Mouse (Mus musculus) myocyte (in vitro differentiated cells): ENCODE data around the gene Lmo7.
A peak's percentile ranks its signal among the peaks of the same experiment; 100 is the strongest.

ENCODE experiments used
- E2F4 ChIP-seq: IDR thresholded peaks from one replicate; pipeline ENCODE4 v1.6.1; 2011; ENCODE audit warnings: mild to moderate bottlenecking, control low read depth, moderate library complexity; ENCODE audit not compliant: insufficient read depth
- MYOD1 ChIP-seq, 3 experiments: IDR thresholded peaks; one replicate each; pipeline ENCODE4 v1.6.1; 2011; ENCODE audit warnings: control low read depth in 2 of 3, low read depth in 2 of 3, mild to moderate bottlenecking in 2 of 3, moderate library complexity in 1 of 3; ENCODE audit not compliant: insufficient read length in 2 of 3, control insufficient read depth in 1 of 3
- MYOG ChIP-seq, 3 experiments: IDR thresholded peaks; one replicate each; pipeline ENCODE4 v1.6.1; 2011; ENCODE audit warnings: control low read depth in 2 of 3, low read depth in 2 of 3, mild to moderate bottlenecking in 2 of 3; ENCODE audit not compliant: insufficient read length in 2 of 3, control insufficient read depth in 1 of 3, insufficient read depth in 1 of 3
- POLR2A ChIP-seq: IDR thresholded peaks from one replicate; pipeline ENCODE4 v1.6.1; 2011; ENCODE audit warnings: low read depth, mild to moderate bottlenecking, control low read depth, moderate library complexity; ENCODE audit not compliant: insufficient read length
- POLR2AphosphoS2 ChIP-seq: IDR thresholded peaks from one replicate; pipeline ENCODE4 v1.6.1; 2011; ENCODE audit warnings: low read depth, control low read depth; ENCODE audit not compliant: insufficient read length
- SRF ChIP-seq: IDR thresholded peaks from one replicate; pipeline ENCODE4 v1.6.1; 2011; ENCODE audit warnings: low read depth; ENCODE audit not compliant: control insufficient read depth, insufficient read length
- TCF12 ChIP-seq: IDR thresholded peaks from one replicate; pipeline ENCODE4 v1.6.1; 2011; ENCODE audit warnings: mild to moderate bottlenecking, control low read depth; ENCODE audit not compliant: poor library complexity, insufficient read depth, severe bottlenecking
- USF1 ChIP-seq: IDR thresholded peaks from one replicate; pipeline ENCODE4 v1.6.1; 2011; ENCODE audit warnings: low read depth, mild to moderate bottlenecking, control low read depth, moderate library complexity

GRCm38 (mm10) chr14:101853722-101854121 lies 124.0 kb downstream of the Lmo7 start:
- TF ChIP-seq POLR2A, result no peak
- peak; percentile 8 to 77 (median 49) for TF ChIP-seq MYOD1 (IDR thresholded peaks at IDR 0.05; ENCODE audit: control insufficient read depth in 1 of 3, insufficient read length in 2 of 3, low read depth in 2 of 3)
- no peak for TF ChIP-seq USF1
- TF ChIP-seq MYOG (IDR thresholded peaks at IDR 0.05; ENCODE audit: control insufficient read depth in 1 of 3, insufficient read depth in 1 of 3, insufficient read length in 2 of 3, low read depth in 2 of 3), result peak in 2 of 3 experiments; percentile 37 to 54
- TF ChIP-seq E2F4, result no peak
- peak; percentile 62 for TF ChIP-seq TCF12
- TF ChIP-seq POLR2AphosphoS2, result no peak
- TF ChIP-seq SRF, result no peak
